Mouse (Mus musculus) bone marrow, adult 2 months (tissue): Measurements from ENCODE around the gene Cpne5.

Source experiments
- CTCF ChIP-seq: fragments of 200-500 bp; IDR thresholded peaks from 2 replicates; pipeline ENCODE4 v1.5.1; 2011; ENCODE audit warnings: low read length, control low read depth; ENCODE audit not compliant: control insufficient read depth, insufficient read depth
- POLR2A ChIP-seq: fragments of 200-500 bp; IDR thresholded peaks from 2 replicates; pipeline ENCODE4 v1.6.1; 2011; ENCODE audit warnings: low read depth, mild to moderate bottlenecking, control low read depth, low read length, borderline replicate concordance; ENCODE audit not compliant: control insufficient read depth

- TF ChIP-seq CTCF, result peak; percentile 54; the same call in 1 of the 2 replicates
- no peak for TF ChIP-seq POLR2A
Measured at GRCm38 (mm10) chr17:29176391-29177267, 61.3 kb downstream of the Cpne5 start.
